Mouse (Mus musculus) WW6 (cell line): Measurements from ENCODE around the gene Shisa6.

Source experiments
- DNase-seq: peaks from one replicate; pipeline ENCODE4 v3.0.0-alpha.2; 2013; ENCODE audit warnings: low read depth, low spot score

Gene Shisa6

GRCm38 (mm10) chr11:66232891-66233290 is 292.9 kb downstream of the Shisa6 start:
- no peak for DNase-seq

- no peak for DNase-seq
Observed at GRCm38 (mm10) chr11:66222133-66222532, 303.6 kb downstream of the Shisa6 start.

GRCm38 (mm10) chr11:66218469-66218868 is 307.3 kb downstream of the Shisa6 start:
- no peak for DNase-seq

- DNase-seq: no peak
Observed at GRCm38 (mm10) chr11:66188627-66189287, 337.0 kb downstream of the Shisa6 start.

DNA sequence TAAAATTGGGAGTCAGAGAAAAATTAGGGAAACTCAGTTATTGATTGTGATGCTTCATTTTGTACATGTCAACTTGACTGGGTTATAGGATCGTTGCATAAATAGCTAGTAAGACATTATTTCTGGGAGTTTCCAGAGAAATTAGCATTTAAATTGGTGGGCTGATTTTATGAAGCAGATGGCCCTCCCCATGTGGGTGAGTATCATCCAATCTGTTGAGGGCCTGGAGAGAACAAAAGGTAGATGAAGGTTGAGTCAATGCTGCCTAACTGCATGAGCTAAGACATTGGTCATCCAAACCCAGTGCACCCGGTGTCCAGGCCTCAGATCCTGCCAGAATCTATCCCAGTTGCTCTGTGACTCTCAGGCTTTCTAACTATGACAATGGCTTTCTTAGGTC is 337.6 kb downstream of the Shisa6 start:
- no peak for DNase-seq

DNA sequence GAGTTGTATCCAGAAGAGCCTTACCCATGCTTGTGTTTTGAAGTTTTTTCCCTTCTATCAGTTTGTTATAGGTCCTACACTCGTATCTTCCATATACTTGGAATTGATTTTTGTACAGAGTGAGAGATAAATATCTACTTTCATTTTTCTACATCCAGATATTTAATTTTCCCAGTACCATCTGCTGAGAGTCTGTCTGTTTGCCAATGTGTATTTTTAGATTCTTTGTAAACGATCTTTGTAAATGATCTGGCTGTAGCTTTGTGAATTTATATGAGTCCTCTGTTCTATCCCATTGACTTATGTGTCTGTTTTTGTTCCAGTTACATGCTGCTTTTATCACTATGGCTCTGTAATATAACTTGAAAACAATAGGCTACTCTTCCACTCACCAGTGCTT is 348.0 kb downstream of the Shisa6 start:
- DNase-seq: no peak

GRCm38 (mm10) chr11:66167801-66168651 is 357.7 kb downstream of the Shisa6 start, which contains the start of gene Dnah9:
Dnah9 (minus strand) TSS chr11:66168551.
- peak; percentile 87 for DNase-seq

DNA sequence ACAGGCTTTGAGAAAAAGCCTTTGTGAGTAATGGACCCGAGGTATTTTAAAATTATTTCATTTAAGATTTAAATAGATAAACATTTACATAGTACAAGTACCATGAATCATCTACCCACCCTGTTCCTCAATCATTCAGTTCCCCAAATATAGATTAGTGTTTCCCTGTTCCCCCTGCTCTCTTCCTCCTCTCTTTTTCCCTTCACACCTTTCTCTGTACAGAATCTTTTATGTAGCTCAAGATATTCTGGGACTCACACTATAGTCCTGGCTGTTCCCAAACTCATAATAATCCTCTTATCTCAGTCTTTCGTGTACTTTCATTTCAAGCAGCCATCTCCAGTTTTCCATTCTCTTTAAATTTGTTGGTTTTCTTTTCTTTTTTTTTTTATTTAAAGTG is 361.7 kb downstream of the Shisa6 start:
- DNase-seq: no peak
